Mouse (Mus musculus) hindbrain, embryonic 15.5 days (tissue): ENCODE measurements around the gene Kdr. TPM values are rescaled to one million over a fixed set of nuclear protein-coding genes. Genes with fewer than 3 reads are reported as not detected.

Experiments
- ATAC-seq: fragments of 200-750 bp; cut with Nextera tagmentation; 2 replicates; pipeline ENCODE4 v1.8.0; 2017; ENCODE audit warnings: low read depth, moderate number of reproducible peaks, moderate TSS enrichment; ENCODE audit not compliant: low FRiP score
- H3K27ac ChIP-seq: fragments of 300-500 bp; sonication (generic); replicated peaks from 2 replicates; pipeline ENCODE4 v1.5.1; 2015; ENCODE audit warnings: mild to moderate bottlenecking, inconsistent platforms
- H3K27me3 ChIP-seq: fragments of 300-500 bp; sonication (generic); 2 replicates; pipeline ENCODE4 v1.6.1; 2015; ENCODE audit warnings: control low read depth, inconsistent platforms
- H3K36me3 ChIP-seq: fragments of 300-500 bp; sonication (generic); 2 replicates; pipeline ENCODE4 v1.6.1; 2015; ENCODE audit warnings: control low read depth, inconsistent platforms
- H3K4me1 ChIP-seq: fragments of 300-500 bp; sonication (generic); replicated peaks from 2 replicates; pipeline ENCODE4 v1.6.1; 2015; ENCODE audit warnings: control low read depth, inconsistent platforms
- H3K4me2 ChIP-seq: fragments of 300-500 bp; sonication (generic); 2 replicates; pipeline ENCODE4 v1.6.1; 2015; ENCODE audit warnings: moderate library complexity, mild to moderate bottlenecking, inconsistent platforms
- H3K4me3 ChIP-seq: fragments of 300-500 bp; sonication (generic); 2 replicates; pipeline ENCODE4 v1.5.1; 2015; ENCODE audit warnings: mild to moderate bottlenecking, inconsistent platforms
- H3K9ac ChIP-seq: fragments of 300-500 bp; sonication (generic); 2 replicates; pipeline ENCODE4 v1.6.1; 2015; ENCODE audit warnings: inconsistent platforms
- H3K9me3 ChIP-seq: fragments of 300-500 bp; sonication (generic); 2 replicates; pipeline ENCODE4 v1.6.1; 2016; ENCODE audit warnings: control low read depth, inconsistent platforms
- WGBS: fragments of 180-500 bp; shearing (Covaris S2); methylation state at CpG from one replicate; pipeline ENCODE4 v1.1.7; 2015; 5-methylcytosine and 5-hydroxymethylcytosine counted together
- microRNA-seq: library from miRNA; unstranded; fragments of <30 nt; microRNA quantifications from one replicate; pipeline ENCODE4, GENCODE M21; 2016
- polyA plus RNA-seq: library from polyadenylated mRNA; unstranded; fragments of >200 nt; fragmentation: Nextera tagmentation; extraction: Ambion mirVana; gene quantifications from 2 replicates; pipeline ENCODE4 v1.2.1, GENCODE M21; 2015

Gene Kdr
- polyA plus RNA-seq, 1 experiment from 2014 or later, result 24.4 TPM

- Histone ChIP-seq H3K4me3 (no peak overlapping the region), H3K36me3 (no peaks in the 10 kb centered on the region), H3K27me3 (no peaks in the 10 kb centered on the region), H3K4me2 (no peak overlapping the region), H3K27ac (no peak overlapping the region), H3K4me1 (peaks cover 6% of the 10 kb centered on the region), H3K9me3 (no peaks in the 10 kb centered on the region), H3K9ac (no peak overlapping the region)
- 70% methylated on average over 6 of the region's 6 CpGs for WGBS
- no peak for ATAC-seq
Measured at GRCm38 (mm10) chr5:75892956-75893471, 85.2 kb downstream of the Kdr start.

Small RNA genes lying within 50 kb of the gene (microRNA-seq; reads per million reads assigned to microRNA genes)
- gene Gm25374, result not detected

Other genes starting within 250 kb of the Kdr start
- 18.0 and 18.8 TPM in 2 replicates for gene Srd5a3, start 161.8 kb upstream of the Kdr start, polyA plus RNA-seq
- 47.0 and 48.9 TPM in 2 replicates for gene Tmem165, start 205.4 kb upstream of the Kdr start, polyA plus RNA-seq